Mouse (Mus musculus) hindbrain, embryonic 13.5 days (tissue): ENCODE measurements around the gene Il7r. TPM values are rescaled to one million over a fixed set of nuclear protein-coding genes. Genes with fewer than 3 reads are reported as not detected.

Experiments used
- ATAC-seq: fragments of 200-750 bp; cut with Nextera tagmentation; 2 replicates; pipeline ENCODE4 v1.8.0; 2017; ENCODE audit warnings: moderate TSS enrichment; ENCODE audit not compliant: low FRiP score
- H3K27ac ChIP-seq: fragments of 300-500 bp; sonication (generic); 2 replicates; pipeline ENCODE4 v1.5.1; 2015; ENCODE audit warnings: inconsistent platforms, mild to moderate bottlenecking, moderate library complexity
- H3K27me3 ChIP-seq: fragments of 300-500 bp; sonication (generic); 2 replicates; pipeline ENCODE4 v1.6.1; 2015; ENCODE audit warnings: mild to moderate bottlenecking, inconsistent platforms
- H3K36me3 ChIP-seq: fragments of 300-500 bp; sonication (generic); 2 replicates; pipeline ENCODE4 v1.6.1; 2015; ENCODE audit warnings: mild to moderate bottlenecking, inconsistent platforms
- H3K4me1 ChIP-seq: fragments of 300-500 bp; sonication (generic); replicated peaks from 2 replicates; pipeline ENCODE4 v1.6.1; 2015; ENCODE audit warnings: inconsistent platforms
- H3K4me2 ChIP-seq: fragments of 300-500 bp; sonication (generic); 2 replicates; pipeline ENCODE4 v1.6.1; 2015; ENCODE audit warnings: inconsistent platforms, mild to moderate bottlenecking, moderate library complexity
- H3K4me3 ChIP-seq: fragments of 300-500 bp; sonication (generic); 2 replicates; pipeline ENCODE4 v1.5.1; 2015; ENCODE audit warnings: mild to moderate bottlenecking, inconsistent platforms
- H3K9ac ChIP-seq: fragments of 300-500 bp; sonication (generic); 2 replicates; pipeline ENCODE4 v1.6.1; 2015; ENCODE audit warnings: mild to moderate bottlenecking, inconsistent platforms
- H3K9me3 ChIP-seq: fragments of 300-500 bp; sonication (generic); 2 replicates; pipeline ENCODE4 v1.6.1; 2016; ENCODE audit warnings: inconsistent platforms
- WGBS: fragments of 180-500 bp; shearing (Covaris S2); methylation state at CpG from one replicate; pipeline ENCODE4 v1.1.7; 2015; 5-methylcytosine and 5-hydroxymethylcytosine counted together
- polyA plus RNA-seq: library from polyadenylated mRNA; unstranded; fragments of >200 nt; fragmentation: Nextera tagmentation; extraction: Ambion mirVana; gene quantifications from 2 replicates; pipeline ENCODE4 v1.2.1, GENCODE M21; 2015

The Il7r gene
- polyA plus RNA-seq, 1 experiment from 2014 or later, result not detected

DNA sequence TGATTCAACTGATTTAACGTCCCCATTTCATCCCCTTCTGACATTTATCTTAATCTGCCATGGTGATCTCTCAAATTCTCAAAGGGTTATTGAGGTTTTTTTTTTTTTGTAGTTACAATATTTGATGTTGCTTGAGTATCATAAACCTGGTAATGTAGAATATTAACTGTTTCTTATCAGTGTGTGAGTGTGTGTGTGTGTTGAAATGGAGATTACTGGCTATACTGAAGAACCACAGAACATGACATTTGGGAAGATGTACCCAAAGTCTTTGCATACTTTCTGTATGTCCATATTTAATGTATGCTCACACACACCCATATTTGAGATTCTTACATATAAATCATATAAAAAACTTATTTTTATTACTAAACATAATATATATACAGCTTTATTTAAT, 65.9 kb downstream of the Il7r start:
- Histone ChIP-seq H3K36me3 (no peaks in the 10 kb centered on the region), H3K9me3 (no peaks in the 10 kb centered on the region), H3K4me1 (no peaks in the 10 kb centered on the region), H3K4me2 (no peak overlapping the region), H3K4me3 (no peak overlapping the region), H3K9ac (no peak overlapping the region), H3K27ac (no peak overlapping the region), H3K27me3 (no peaks in the 10 kb centered on the region)
- WGBS, result 32% methylated on average over 1 of the region's 1 CpGs
- ATAC-seq, result no peak

DNA sequence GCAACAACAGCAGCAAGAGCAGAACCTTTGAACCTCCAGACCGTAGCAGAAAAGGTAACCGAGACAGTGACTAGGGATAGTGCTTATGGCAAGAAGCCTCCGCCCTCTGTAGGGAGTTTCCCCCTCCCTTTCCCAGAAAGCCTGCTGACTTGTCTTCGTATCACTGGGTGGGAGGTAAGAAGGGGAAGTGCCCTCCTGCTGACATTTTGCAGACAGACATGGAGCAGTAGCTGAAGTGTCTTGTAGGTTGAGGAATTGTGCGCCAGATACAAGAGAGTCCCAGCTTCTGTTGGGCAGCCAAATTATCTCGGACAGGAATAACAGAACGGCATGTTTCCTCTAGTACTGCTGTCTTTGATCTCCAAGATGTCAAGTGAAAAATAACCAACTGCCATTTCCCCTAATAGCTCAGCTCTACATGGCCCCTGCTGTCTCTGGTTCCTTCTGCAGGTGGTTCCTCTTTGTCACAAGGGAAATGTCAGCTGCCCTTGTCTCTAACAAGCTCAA, 66.4 kb downstream of the Il7r start:
- Histone ChIP-seq H3K36me3 (no peaks in the 10 kb centered on the region), H3K27me3 (no peaks in the 10 kb centered on the region), H3K9ac (no peak overlapping the region), H3K4me2 (no peak overlapping the region), H3K4me3 (no peak overlapping the region), H3K9me3 (no peaks in the 10 kb centered on the region), H3K4me1 (no peaks in the 10 kb centered on the region), H3K27ac (no peak overlapping the region)
- ATAC-seq, result no peak
- WGBS, result 76% methylated on average over 7 of the region's 7 CpGs

Other genes with a start within 250 kb of the Il7r start
- gene Ugt3a2, start 194.6 kb downstream of the Il7r start, polyA plus RNA-seq, result not detected in 2 replicates
- gene Capsl, start 94.1 kb downstream of the Il7r start, polyA plus RNA-seq, result 4.0 and 4.4 TPM in 2 replicates
- 1.8 and 2.8 TPM in 2 replicates for gene Spef2, start 218.7 kb upstream of the Il7r start, polyA plus RNA-seq